Mouse (Mus musculus) cerebellum, adult (tissue): ENCODE measurements at regions not wholly inside any gene's neighbourhood (a gene's known extent, or its start where the extent isn't known, plus 50 kb on each side); places are given as distances from the start of the nearest gene placed in this dataset.

ENCODE experiments used
- ATAC-seq: cut with Nextera tagmentation; 2 replicates; pipeline ENCODE4 v1.9.2; 2017; ENCODE audit warnings: mild to moderate bottlenecking, moderate library complexity, mixed read lengths; ENCODE audit not compliant: insufficient number of reproducible peaks, low FRiP score, low TSS enrichment

DNA sequence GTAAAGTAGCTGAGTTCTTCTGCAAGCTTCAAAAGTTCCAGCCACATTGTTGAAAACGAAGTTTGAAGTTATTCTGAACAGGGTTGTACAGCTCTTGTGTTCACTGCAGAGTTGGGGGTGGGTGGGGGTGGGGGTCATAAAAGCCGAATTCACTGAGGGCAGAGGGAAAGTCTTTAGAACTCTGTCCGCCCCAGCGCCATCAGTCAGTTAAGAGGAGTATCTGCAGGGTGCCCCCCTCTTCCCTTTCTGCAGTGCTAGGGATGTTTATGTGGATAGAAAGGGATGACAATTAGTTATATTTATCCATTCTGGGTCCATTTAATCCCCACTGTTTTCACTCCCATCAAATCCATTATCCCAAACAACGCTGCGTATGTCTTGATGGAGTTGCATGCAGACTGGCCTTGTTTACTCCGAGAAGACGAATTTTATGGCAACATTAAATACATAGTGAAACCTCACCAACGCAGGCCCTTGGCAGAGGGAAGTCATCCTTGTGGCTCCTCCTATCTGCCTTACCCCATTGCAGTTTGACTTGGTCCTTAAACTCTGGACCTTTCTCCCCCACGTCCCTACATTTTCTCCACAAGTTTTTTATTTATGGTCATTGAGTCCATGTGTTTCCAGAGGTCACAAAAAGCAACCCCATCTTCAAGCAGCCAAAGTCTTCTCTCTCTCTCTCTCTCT, 526.8 kb upstream of the Sall1 start:
- ATAC-seq: no peak

- ATAC-seq: no peak
Observed at GRCm38 (mm10) chr8:89569406-89569805, 525.4 kb upstream of the Sall1 start.

DNA sequence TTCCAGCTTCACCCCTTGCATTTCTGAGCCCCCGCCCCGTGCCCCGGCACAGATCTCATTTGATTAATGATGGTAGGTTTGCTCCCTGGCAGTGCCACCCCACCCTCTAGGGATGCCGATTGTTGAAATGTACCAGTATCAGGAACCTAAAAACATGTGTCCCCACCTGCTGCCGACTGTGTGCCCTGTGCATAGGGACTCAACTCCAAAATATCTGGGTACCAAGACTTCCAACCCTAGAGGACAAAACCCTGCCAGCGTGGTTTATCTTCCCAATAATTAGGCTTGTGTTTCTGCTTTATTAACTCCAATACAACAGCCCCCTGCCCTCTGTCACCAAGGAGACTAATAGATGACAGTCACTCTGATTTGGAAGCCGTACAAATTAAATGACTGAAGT, 524.7 kb upstream of the Sall1 start:
- ATAC-seq: no peak

- no peak for ATAC-seq
Observed at GRCm38 (mm10) chr8:89566986-89567385, 523.0 kb upstream of the Sall1 start.

DNA sequence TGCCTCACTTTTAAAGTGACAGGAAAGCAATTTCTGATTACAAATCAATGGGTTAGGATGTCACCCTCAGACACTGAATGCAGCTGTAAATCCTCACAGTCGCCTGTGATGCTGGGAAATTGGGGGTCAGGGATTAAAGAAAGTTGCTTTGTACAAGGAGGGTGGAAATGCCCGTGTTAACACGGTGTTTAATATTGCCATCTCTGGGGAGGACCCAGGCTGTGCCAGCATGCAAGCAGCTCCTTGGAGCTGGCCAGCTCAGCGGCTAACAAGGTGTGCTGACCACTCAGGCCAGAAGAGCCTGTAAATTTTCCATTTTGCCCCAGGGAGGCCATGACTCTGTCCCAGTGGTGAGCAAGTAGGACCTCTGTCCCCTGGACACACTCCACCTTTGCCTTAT, 522.5 kb upstream of the Sall1 start:
- ATAC-seq: no peak

DNA sequence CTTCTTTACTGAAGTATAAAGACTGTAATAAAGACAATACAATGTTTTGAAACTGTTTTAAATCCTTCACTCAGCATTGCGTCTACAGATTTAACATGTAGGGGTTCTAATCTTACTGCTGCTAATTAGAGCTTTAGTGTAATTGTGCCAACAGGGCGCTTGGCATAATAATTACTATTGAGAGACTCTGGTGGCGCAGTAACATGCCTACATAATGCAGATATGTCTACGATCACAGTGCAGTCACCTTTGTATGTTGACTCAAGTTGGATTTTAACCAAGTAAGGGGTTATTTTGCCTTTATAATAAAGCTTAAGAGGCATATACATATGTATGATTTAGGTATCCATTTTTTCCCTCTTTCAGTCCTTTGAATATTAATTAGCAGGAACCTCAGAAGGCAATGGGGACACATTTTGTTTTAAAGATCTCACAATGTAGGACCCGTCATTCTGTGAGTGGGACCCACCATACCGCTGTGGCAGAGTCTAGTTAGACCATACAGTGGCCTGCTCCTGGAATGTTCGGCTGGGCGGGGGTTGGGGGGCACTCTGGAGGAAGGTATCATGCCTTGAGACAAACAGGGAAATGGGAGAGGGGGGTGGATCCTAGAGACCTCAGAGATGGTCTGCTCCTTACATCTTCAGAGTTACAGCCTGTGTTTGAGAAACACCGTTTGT, 521.3 kb upstream of the Sall1 start:
- no peak for ATAC-seq

DNA sequence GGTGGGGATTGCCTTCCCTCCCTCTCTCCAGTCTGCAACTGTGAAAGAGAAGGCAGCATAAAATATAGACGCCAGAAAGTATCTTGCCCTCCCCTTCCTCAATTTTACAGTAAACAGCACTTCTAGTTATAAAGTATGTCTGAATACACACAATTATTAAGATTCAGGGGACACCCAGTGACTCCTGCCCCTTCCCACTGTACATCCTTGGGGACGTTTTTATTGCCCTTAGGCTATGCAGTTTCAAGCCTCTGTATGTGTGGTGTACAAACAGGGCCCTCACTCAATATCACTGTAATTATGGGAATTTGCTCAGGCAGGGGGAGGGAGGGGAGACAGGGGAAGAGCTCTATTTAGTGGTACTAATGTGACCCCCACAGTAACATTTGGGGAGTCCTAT, 519.6 kb upstream of the Sall1 start:
- no peak for ATAC-seq

GRCm38 (mm10) chr8:89562597-89562996, 518.6 kb upstream of the Sall1 start:
- no peak for ATAC-seq

- ATAC-seq: no peak
Observed at GRCm38 (mm10) chr8:89541231-89541630, 497.3 kb upstream of the Sall1 start.

GRCm38 (mm10) chr8:89534605-89535004, 490.6 kb upstream of the Sall1 start:
- ATAC-seq: no peak

- ATAC-seq: no peak
Observed at GRCm38 (mm10) chr8:89525041-89525440, 481.1 kb upstream of the Sall1 start.

GRCm38 (mm10) chr8:89523336-89523735, 479.4 kb upstream of the Sall1 start:
- no peak for ATAC-seq

GRCm38 (mm10) chr8:89516602-89517001, 472.6 kb upstream of the Sall1 start:
- ATAC-seq: no peak

GRCm38 (mm10) chr8:89514270-89514669, 470.3 kb upstream of the Sall1 start:
- ATAC-seq: no peak

- ATAC-seq: no peak
Observed at GRCm38 (mm10) chr8:89507639-89508038, 463.7 kb upstream of the Sall1 start.

- ATAC-seq: no peak
Observed at GRCm38 (mm10) chr8:89503545-89504234, 459.7 kb upstream of the Sall1 start.

GRCm38 (mm10) chr8:89503030-89503429, 459.1 kb upstream of the Sall1 start:
- no peak for ATAC-seq

DNA sequence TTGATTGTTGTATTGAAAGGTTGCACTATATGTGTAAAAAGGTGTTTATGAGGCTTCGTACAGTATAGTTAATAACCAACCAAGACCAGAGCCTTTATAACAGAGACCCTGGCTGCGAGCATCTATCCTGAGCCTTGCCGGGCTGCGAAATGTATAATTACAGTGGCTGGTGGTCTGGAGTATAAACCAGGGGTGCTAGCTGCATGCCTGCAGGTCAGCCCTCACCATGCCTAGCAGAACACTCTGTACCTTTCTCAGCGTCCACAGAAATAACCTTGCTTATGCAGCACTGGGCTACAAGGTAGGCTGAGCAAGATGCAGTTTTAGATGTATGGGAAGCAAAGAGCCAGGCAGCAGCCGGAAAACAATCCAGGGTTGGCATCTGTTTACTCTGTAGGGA, 457.8 kb upstream of the Sall1 start:
- ATAC-seq: no peak

DNA sequence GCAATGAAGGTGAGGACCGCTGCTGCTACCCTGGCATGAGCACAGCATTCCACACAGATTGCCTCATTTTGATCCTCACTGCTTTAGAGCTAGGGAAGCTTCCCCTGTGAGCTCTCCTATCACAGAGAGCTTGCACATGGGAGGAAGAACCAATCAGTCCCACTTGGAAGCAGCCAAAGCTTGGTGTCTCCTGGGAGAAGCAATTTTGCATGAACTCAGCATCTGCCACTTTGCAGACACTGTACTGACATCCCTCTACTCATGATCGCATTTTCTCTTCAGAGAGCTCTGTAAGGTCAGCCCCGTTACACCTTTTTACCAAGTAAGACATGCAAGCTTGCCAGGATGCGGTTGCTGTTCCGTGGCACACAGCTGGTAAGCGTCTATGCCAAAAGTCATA, 455.9 kb upstream of the Sall1 start:
- ATAC-seq: no peak

DNA sequence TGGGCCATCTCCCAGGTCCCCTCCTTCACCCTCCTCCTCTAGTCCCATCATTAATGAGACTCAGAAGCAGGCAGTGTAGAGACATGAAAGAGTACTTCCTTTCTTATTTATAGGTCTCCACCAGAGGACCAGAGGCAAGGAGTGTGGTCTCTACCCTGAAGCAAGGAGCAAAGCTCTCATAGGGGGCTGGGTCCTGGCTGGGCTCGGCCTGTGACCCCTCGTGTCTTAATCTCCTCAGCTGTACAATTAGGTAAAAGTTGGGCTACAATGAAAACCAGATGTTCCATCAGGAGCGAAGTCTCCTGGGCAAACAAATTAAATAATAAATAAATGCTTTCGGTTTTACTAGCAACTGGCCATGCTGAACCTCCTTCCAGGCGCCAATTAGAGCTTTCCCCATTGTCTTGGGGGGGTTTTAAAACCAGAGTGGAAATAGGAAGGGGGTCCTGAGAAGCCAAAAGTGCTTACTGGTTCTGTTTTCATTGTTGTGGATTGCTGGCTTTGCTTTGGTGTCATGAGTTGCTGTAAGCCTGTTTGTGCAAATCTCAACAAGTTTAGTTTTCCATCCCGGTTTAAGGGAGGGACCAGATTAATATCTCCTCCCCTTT, 454.2 kb upstream of the Sall1 start:
- ATAC-seq: no peak

GRCm38 (mm10) chr8:89492336-89492735, 448.4 kb upstream of the Sall1 start:
- no peak for ATAC-seq
